Mouse (Mus musculus) brain, embryonic 14.5 days (tissue): ENCODE results near the gene Cxcl1. TPM values are rescaled to one million over a fixed set of nuclear protein-coding genes. Genes with fewer than 3 reads are reported as not detected.
"Not testable (repeated sequence)": the region's sequence is repeated elsewhere in the genome, so short reads cannot be mapped to it uniquely, and the experiment has no call there.

ENCODE experiments used
- DNase-seq: peaks from one replicate; pipeline ENCODE4 v3.0.0-alpha.2; 2011; ENCODE audit warnings: low read depth
- CTCF ChIP-seq: fragments of 200-500 bp; IDR thresholded peaks from 2 replicates; pipeline ENCODE4 v1.5.1; 2012; ENCODE audit warnings: inconsistent platforms, mild to moderate bottlenecking, moderate library complexity, borderline replicate concordance; ENCODE audit not compliant: insufficient read depth, insufficient read length; ENCODE audit errors: extremely low read depth
- POLR2A ChIP-seq: fragments of 200-500 bp; IDR thresholded peaks from 2 replicates; pipeline ENCODE4 v1.6.1; 2012; ENCODE audit warnings: mild to moderate bottlenecking, inconsistent platforms, borderline replicate concordance; ENCODE audit not compliant: poor library complexity, insufficient read depth, insufficient read length, severe bottlenecking; ENCODE audit errors: extremely low read depth
- polyA plus RNA-seq: library from polyadenylated mRNA; depleted of rRNA; stranded (reverse); fragments of >200 nt; gene quantifications from 2 replicates; pipeline ENCODE4 v1.2.3, GENCODE M21; 2012; rRNA removed

Cxcl1 gene
- 0.11 and 0.25 TPM in 2 replicates for polyA plus RNA-seq

DNA sequence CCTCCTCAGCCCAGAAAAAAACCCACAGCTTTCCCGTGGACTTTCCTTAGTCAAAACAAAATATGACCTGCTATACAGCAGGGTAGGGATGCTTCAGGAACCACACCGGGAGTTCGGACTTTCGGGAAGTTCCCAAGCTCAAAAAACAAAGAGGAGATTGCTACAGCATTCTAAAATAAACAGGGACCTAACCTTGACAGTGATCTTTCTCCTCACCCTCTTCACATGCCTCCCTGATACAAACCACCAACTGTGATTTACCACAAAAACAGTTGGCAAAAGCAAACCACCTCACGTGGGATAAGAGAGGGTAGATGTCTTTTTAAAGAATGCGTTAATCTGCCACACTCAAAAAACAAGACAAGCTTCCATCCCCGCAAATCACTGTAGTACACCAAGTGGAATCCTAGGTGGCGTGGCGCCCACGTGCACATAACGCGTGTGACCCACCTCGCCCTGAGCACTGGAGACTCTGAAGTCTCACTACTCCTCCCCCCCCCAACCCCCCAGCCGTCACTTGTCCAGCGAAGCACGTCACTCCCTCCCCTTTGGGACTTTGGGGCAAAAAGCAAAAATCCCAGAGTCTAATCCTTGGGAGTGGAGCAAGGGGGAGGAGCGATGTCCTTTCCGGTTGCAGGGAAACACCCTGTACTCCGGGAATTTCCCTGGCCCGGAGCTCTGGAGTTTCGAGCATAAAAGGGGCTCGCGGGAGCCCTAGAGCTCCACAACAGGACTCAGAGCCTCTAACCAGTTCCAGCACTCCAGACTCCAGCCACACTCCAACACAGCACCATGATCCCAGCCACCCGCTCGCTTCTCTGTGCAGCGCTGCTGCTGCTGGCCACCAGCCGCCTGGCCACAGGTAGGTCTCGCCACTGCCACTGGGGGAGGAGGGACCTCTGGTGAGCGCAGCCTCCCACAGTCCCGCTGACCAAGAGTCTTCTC is at the start of gene Cxcl1:
Cxcl1 (plus strand) TSS at position 723 of the 945 bp plus-strand sequence.
- TF ChIP-seq POLR2A (no peak), CTCF (peak; percentile 54)
- peak; percentile 54 for DNase-seq

DNA sequence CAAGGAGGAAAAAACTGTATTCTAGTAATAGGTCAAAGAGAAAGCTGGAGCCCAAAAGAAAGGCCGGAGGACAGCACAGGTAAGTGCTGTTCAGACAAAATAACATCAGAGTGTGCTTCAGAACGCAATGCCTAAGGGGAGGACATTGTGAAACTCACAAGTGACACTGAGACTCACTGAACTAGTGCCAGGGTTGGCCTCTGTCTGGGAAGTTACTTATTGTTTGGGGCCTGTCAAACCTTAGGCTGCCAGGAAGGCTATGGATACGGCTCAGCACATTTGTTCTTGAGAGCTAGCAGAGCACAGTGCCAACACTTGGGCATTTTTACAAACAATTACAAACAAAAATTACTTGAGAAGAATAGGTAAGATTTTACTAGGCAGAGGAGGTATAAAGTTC is 47.1 kb upstream of the Cxcl1 start:
- DNase-seq = no peak
- no peak for TF ChIP-seq POLR2A

- DNase-seq = not testable (repeated sequence)
Measured at GRCm38 (mm10) chr5:90850096-90850495, 40.9 kb upstream of the Cxcl1 start.

DNA sequence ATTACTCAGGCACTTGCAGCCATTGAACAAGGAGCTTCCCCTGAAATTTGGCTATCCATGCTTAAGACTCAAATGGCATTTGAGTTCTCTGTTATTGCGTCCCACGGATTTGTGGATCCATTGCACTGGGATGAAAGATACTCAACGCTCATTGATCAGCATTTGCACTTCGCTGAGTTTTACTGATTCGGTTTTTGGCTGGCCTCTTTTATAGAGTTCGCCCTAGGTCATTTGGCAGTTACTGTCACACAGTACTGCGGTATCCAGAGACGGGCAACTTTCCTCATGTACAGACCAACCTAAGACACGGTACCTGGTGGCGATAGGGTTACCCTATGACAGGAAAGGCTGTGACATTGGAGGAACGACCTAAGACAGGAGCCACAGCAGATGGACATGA is 39.6 kb upstream of the Cxcl1 start:
- not testable (repeated sequence) for DNase-seq

DNA sequence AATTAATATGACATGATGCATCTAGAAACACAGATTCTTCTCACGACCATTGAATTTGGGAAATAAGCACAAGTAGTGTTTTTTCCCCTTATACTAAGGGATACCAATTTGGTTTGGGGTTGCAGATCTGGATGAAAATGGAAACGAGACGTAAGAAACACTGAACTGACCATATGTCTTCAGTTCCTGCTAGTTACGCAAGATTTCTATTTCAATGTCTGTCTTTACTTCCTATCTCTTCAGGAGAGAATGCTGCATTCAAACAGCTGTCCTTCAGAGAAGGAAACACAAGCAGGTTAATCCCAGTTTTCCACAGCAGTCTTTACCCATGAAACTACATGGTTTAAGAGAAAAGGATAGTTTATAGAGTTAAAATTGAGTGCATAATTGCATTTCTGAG is 37.8 kb upstream of the Cxcl1 start:
- DNase-seq = no peak
- TF ChIP-seq CTCF = no peak
- no peak for TF ChIP-seq POLR2A

DNA sequence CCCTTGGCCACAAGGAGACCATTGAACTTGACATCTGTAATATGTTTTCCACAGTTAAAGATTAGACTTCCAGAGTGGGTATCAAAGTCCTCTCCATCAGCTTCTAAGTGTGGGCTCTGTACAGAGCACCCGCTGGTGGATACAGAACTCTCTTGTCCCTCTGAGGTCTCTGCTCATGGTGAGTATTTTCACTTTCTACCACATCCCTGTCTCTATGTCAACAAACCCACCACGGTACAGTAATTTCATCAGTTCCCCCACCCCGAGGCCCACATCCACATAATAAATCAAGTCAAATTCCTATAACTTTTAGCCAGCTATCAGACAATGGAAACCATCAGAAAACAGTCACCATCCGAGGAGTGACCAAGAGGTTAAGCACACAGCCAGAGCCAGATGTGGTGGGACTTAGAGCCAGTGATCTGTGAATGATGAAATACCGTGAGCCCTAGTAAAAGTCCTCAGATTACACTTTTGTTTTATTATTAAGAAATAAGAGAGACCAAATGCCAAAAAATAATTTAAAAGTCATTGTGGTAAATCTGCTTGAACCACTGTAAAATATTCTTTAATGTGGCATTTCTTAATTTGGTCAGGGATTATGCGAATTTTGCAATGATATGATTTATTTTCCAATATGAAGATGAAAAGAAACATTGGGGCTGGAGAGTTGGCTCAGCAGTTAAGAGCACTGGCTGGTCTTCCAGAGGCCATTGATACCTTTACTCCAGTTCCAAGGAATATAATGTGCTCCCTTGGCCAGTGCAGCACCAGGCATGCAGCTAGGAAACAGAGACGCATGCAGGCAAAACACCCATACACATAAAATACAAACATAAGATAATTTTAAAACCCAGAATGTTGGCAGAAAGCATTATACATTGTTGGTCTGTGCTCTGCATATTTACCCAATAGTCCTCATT is 35.5 kb upstream of the Cxcl1 start:
- TF ChIP-seq CTCF = no peak
- no peak for TF ChIP-seq POLR2A
- DNase-seq = no peak

- TF ChIP-seq POLR2A = no peak
- TF ChIP-seq CTCF = no peak
- no peak for DNase-seq
Measured at GRCm38 (mm10) chr5:90857463-90857862, 33.6 kb upstream of the Cxcl1 start.

GRCm38 (mm10) chr5:90858429-90858828 is 32.6 kb upstream of the Cxcl1 start:
- no peak for DNase-seq
- no peak for TF ChIP-seq CTCF
- TF ChIP-seq POLR2A = no peak

DNA sequence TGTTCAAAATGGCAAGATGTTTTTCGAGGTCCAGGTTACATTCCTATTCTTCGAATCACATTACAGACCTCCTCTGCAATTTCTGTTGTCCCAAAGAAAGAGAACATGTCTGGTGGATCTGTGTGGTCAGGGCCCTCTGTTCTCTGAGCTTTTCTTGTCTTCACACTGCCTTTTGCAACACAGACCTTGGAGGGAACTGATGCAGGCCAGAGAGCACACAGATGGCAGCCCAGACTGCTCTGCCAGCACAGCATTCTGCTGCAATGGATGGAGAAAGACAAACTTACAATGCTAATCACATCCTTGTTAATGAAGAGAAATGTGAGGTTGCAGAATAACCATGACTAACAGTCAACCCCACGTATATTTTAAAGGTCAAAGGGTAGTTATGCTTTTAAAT is 32.0 kb upstream of the Cxcl1 start:
- no peak for DNase-seq

GRCm38 (mm10) chr5:90861876-90862375 is 29.1 kb upstream of the Cxcl1 start:
- no peak for DNase-seq
- TF ChIP-seq POLR2A (no peak), CTCF (no peak)

More for the DNA sequence above, 32.0 kb upstream of the Cxcl1 start:
- TF ChIP-seq CTCF (no peak), POLR2A (no peak)

DNA sequence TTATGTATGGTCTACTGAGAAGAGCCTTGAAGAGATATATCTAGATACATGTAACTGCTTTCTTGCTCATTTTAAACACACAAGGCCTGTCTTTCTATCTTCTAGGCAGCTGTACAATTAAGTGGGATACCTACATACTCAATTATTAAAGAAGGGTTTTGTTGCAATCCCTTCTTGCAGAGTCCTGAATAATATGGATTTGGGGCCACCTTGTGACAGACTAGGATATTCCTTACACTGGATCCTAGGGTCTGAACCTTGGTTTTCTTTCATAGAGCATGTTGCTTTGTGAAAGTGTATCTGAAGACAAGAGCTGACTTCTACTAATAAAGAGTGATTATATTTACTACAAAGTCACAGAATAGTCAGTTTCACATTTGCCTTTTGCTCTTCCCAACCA is 24.3 kb upstream of the Cxcl1 start:
- DNase-seq = no peak
- TF ChIP-seq POLR2A (no peak), CTCF (no peak)
